ENCODE assay signal across 9 mouse cellular contexts in the genomic region with DNA sequence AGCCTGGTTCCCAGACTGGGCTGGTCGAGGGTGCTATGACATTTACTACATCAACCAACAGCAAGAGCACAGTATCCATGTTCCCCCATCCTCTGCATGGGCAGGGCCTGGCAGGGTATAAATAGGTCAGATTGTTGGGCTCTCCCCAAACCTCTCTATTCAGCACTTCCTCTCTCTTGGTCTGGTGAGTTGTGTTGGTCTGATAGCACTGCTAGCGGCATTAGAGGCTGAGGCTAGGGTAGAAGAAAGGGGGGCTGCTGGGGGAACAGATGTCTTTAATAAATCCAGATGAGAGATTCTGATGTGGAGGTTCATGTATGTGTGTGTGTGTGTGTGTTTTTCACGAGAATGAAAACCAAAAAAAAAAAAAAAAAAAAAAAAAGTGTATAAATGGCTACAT. TPM values are rescaled to one million over a fixed set of nuclear protein-coding genes. Genes with fewer than 3 reads are reported as not detected.
DNase-seq lines count a peak whose midpoint lies in the region; ATAC-seq and TF ChIP-seq lines count a peak whose summit lies in the region.
"Had no signal": no experiment of that assay in that cellular context is flagged by ENCODE, and none has a peak within 500 bp of the region (broad histone marks: within the 10 kb centered on the region; RNA-seq: fewer than 3 reads in every experiment).

A gene (plus strand): TSS at position 149 of the 400 bp plus-strand sequence.

- H3K4me3 ChIP-seq in kidney, adult 2 months (ENCODE audit: insufficient read depth, low read depth, low read length): no peak within 1 kb of the TSS
- no peak within 1 kb of the TSS for H3K4me3 ChIP-seq in embryonic facial prominence, embryonic 13.5 days
- H3K4me3 ChIP-seq in liver, embryonic 12.5 days: no peak within 1 kb of the TSS
- H3K4me3 ChIP-seq: neural tube, embryonic 12.5 days had no signal

- H3K27ac ChIP-seq in kidney, adult 2 months (ENCODE audit: insufficient read depth, low read depth, low read length): 0 out of 2 replicates have a peak within 1 kb of the TSS, but pooled peaks have one; percentile 33
- H3K27ac ChIP-seq in embryonic facial prominence, embryonic 13.5 days: peak within 1 kb of the TSS; percentile 97
- no peak within 1 kb of the TSS for H3K27ac ChIP-seq in liver, embryonic 12.5 days
- H3K27ac ChIP-seq: neural tube, embryonic 12.5 days had no signal

- H3K9ac ChIP-seq in embryonic facial prominence, embryonic 13.5 days: 0 out of 2 replicates have a peak within 1 kb of the TSS, but pooled peaks have one; percentile 12
- H3K9ac ChIP-seq in liver, embryonic 12.5 days: no peak within 1 kb of the TSS
- H3K9ac ChIP-seq: neural tube, embryonic 12.5 days had no signal

- 57% methylated on average over 3 of the region's 3 CpGs for WGBS in kidney, adult 2 months
- 22% methylated on average over 3 of the region's 3 CpGs for WGBS in embryonic facial prominence, embryonic 13.5 days
- WGBS in liver, embryonic 12.5 days (ENCODE audit: insufficient replicate concordance): 17% methylated on average over 3 of the region's 3 CpGs

- peak within 1 kb of the TSS; percentile 33 for H3K4me2 ChIP-seq in embryonic facial prominence, embryonic 13.5 days
- H3K4me2 ChIP-seq in liver, embryonic 12.5 days: no peak within 1 kb of the TSS
- H3K4me2 ChIP-seq: neural tube, embryonic 12.5 days had no signal

- no peaks in the 10 kb centered on the region for H3K27me3 ChIP-seq in kidney, adult 2 months (replicated peaks; ENCODE audit: control insufficient read depth, insufficient read depth, low read length)
- no peaks in the 10 kb centered on the region for H3K27me3 ChIP-seq in embryonic facial prominence, embryonic 13.5 days
- H3K27me3 ChIP-seq in liver, embryonic 12.5 days (replicated peaks): no peaks in the 10 kb centered on the region; the same call in 1 of the 2 replicates
- H3K27me3 ChIP-seq: neural tube, embryonic 12.5 days had no signal

- H3K36me3 ChIP-seq in kidney, adult 2 months (ENCODE audit: control insufficient read depth, insufficient read depth, low read length): no peaks in the 10 kb centered on the region
- H3K36me3 ChIP-seq in embryonic facial prominence, embryonic 13.5 days: no peaks in the 10 kb centered on the region
- no peaks in the 10 kb centered on the region for H3K36me3 ChIP-seq in liver, embryonic 12.5 days
- H3K36me3 ChIP-seq: neural tube, embryonic 12.5 days had no signal

- 0 out of 2 replicates have a peak, but pooled peaks cover 3% of the 10 kb centered on the region for H3K4me1 ChIP-seq in kidney, adult 2 months (ENCODE audit: control insufficient read depth, insufficient read depth, low read length)
- H3K4me1 ChIP-seq in embryonic facial prominence, embryonic 13.5 days: peaks cover 58% of the 10 kb centered on the region
- 0 out of 2 replicates have a peak, but pooled peaks cover 4% of the 10 kb centered on the region for H3K4me1 ChIP-seq in liver, embryonic 12.5 days

- H3K9me3 ChIP-seq in embryonic facial prominence, embryonic 13.5 days: no peaks in the 10 kb centered on the region
- H3K9me3 ChIP-seq in liver, embryonic 12.5 days (replicated peaks): no peaks in the 10 kb centered on the region
- H3K9me3 ChIP-seq: neural tube, embryonic 12.5 days had no signal

- no peak for TF ChIP-seq POLR2A in kidney, adult 2 months (IDR thresholded peaks at IDR 0.05; ENCODE audit: low read depth, low read length)

- no peak for TF ChIP-seq CTCF in kidney, adult 2 months (conservative IDR thresholded peaks at IDR 0.05; ENCODE audit: insufficient read depth, insufficient read length, low read depth, low read length)

- peak; percentile 43; the same call in 1 of the 2 replicates for ATAC-seq in embryonic facial prominence, embryonic 13.5 days (ENCODE audit: insufficient number of reproducible peaks, insufficient read depth, low FRiP score, low TSS enrichment, low read depth)
- ATAC-seq in frontal cortex, adult (ENCODE audit: low TSS enrichment): no peak
- no peak for ATAC-seq in liver, embryonic 12.5 days

- no peak for DNase-seq in kidney, adult 2 months
- DNase-seq in kidney, adult 11 months: no peak
- peak; percentile 43 for DNase-seq in CD4-positive helper T cell, adult 2 months (ENCODE audit: low read depth, low spot score)
- DNase-seq in induced T-regulatory cell, adult 2 months (ENCODE audit: low read depth): peak; percentile 61
- DNase-seq in right cerebral cortex, postnatal 25 days: no peak

RNA-seq across cellular contexts. Expression of the gene that starts here (rescaled TPM):
- polyA plus RNA-seq in kidney, adult 2 months (2012; rRNA removed): 10.3 and 16.9 TPM in 2 replicates
- polyA plus RNA-seq in embryonic facial prominence, embryonic 13.5 days (2015; fragmentation: Nextera tagmentation; extraction: Ambion mirVana): 18.8 and 19.2 TPM in 2 replicates
- 0.55 and 0.69 TPM in 2 replicates for polyA plus RNA-seq in liver, embryonic 12.5 days (2016; fragmentation: Nextera tagmentation; extraction: Ambion mirVana)

Comparison
In these comparisons a context has a peak if more than half of its experiments do, and no peak if none do; other contexts are left out.
1. DNase-seq: peak in CD4-positive helper T cell, adult 2 months (single experiment) and induced T-regulatory cell, adult 2 months (single experiment); none in kidney, adult 2 months (single experiment), kidney, adult 11 months (single experiment) and right cerebral cortex, postnatal 25 days (single experiment).